Mouse (Mus musculus) right cerebral cortex, adult 18-20 months (tissue): ENCODE data around the gene Tmem121.
A peak's percentile ranks its signal among the peaks of the same experiment; 100 is the strongest.
"Not testable (repeated sequence)": the region's sequence is repeated elsewhere in the genome, so short reads cannot be mapped to it uniquely, and the experiment has no call there.

Experiments used
- DNase-seq: peaks from one replicate; pipeline ENCODE4 v3.0.0; 2022; ENCODE audit warnings: mixed read lengths

Gene Tmem121

GRCm38 (mm10) chr12:113221289-113221688, 35.6 kb downstream of the Tmem121 start:
- no peak for DNase-seq

DNA sequence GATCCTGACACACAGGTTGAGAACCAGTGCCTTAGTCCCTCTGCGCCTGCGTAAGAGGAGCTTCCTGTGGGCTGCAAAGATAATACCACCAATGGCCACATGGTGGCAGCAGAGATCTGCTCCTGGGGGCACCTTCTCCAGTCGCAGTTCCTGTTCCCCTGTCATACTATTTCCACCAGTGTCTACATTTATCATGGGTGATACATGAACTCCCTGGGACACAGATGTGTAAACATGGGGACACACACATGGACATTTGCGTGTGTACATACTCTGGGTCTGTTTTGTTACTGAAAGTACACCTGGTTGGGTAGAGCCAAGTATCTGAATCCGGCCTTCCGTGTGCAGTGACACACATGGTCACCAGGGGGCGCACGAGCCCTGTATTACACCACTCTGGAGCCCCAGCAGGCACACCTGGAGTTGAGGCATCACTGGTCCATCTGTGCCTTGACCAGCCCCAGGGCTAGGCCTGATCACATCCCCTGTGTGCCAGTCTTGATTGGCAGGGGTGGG, 36.4 kb downstream of the Tmem121 start:
- peak; percentile 85 for DNase-seq

DNA sequence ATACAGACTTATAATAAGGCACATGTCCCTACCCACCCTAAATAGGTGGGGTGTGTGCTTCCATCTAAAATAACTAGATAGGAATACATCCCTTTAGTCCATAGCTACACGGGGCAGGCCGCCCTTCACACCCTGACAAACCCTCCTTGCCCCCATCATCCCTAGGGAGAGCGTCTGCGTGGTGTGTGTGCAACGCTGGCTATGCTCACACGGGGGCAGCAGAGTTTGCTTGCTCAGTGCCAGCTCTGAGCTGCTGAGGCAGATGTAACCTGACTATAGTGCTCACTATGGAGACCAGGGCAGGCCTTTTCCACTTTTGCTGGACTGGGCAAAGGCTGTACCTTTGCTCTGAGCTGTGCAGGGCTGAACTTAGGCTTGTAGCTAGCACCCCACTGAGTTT, 37.0 kb downstream of the Tmem121 start:
- DNase-seq: peak; percentile 66

DNA sequence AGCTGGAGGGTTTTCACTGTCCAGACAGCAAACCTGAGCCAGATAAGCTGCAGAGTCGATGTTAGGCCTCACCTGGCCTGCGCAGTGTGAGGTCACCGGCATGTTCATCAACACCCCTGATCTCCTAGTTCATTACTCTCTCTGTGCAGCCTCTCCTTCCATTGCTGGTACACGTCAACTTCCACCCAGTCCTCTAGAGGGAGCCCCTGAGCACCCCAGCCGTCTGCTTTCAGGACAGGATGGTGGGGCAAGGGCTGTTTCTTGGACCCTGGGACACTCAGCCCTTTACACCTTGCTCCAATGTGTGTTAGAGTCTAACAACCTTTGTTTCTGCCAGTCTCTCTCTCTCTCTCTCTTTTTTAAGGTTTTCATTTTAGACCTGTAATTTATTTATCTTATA, 38.5 kb downstream of the Tmem121 start:
- DNase-seq: no peak

- DNase-seq: no peak
Observed at GRCm38 (mm10) chr12:113224687-113225091, 39.0 kb downstream of the Tmem121 start.

DNA sequence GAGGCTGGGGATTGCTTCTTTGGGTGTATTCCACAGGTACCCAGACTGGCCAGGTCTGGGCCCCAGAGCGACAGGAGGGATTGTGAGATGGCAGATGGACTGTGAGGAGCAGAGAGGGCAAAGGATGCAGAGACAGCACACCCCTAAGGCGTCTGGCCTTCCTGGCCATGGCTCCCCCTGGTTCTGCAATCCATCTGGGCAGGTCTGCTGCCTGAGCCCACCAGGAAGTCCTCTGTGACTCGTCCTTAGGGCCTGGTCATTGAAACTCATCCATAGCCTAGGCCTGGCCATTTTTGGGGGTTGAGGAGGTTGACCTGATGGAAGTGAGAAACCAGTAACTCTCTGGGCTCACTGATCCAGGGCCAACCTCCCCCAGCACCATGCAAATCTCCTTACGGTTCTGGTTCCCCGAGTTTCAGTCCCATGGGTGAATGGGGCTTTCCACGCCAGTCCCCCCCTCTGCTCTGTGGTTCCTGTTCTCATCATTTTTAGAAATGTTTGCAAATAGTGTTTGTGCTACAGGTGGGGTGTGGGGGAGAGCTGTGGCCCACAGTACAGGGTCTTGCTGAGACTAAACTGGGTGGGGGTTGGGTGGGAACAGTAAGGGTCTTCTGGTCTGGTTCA, 42.4 kb downstream of the Tmem121 start:
- no peak for DNase-seq

DNA sequence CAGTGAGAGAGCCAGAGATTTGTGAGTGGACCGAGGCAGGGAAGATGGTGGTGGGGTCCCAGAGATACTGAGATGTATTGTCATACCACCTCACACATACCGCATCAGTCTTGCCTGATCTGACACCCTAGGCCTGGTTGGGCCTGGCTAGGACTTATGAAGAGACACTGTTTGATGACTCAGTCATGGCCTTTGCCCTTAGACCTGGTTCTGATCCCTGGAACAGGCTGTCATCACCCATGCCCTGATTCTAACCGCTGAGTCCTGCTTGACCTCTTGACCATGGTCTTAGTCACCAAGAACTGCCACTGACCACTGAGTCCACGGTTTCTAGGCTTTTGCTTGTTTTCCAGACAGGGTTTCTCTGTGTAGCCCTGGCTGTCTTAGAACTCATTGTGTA, 45.0 kb downstream of the Tmem121 start:
- DNase-seq: no peak

DNA sequence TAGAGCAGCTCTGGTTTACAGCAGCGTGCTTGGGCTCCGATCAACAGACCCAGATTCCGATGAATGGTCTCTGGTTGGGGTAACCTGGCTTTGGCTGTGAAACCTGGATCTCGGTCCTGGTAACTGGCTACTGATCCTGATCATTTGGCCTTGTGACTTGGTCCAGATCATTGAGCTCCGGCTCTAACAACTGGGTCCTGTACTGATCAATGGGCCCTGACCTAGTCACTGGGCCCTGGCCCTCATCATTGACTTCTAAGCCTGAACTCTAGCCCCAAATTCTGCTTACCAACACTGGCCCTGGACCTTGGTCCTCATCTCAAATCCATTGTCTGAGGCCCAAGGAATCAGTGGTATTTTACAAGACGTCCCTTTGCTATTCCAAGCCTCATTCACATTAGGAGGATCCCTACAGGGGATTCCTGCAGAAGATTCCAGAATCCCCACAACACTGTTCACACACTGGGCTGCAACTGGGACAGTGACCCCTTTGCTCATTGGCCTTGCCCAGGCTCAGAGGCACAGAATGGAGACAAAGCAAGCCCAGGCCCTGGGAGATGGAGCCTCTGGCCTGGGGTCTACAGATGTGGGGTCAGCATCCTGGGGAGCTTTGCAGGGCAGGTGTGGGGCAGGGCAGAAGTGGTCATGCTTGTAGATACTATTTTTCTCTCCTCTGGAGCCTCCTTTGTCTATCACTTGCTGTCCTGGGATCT, 46.0 kb downstream of the Tmem121 start:
- not testable (repeated sequence) for DNase-seq

DNA sequence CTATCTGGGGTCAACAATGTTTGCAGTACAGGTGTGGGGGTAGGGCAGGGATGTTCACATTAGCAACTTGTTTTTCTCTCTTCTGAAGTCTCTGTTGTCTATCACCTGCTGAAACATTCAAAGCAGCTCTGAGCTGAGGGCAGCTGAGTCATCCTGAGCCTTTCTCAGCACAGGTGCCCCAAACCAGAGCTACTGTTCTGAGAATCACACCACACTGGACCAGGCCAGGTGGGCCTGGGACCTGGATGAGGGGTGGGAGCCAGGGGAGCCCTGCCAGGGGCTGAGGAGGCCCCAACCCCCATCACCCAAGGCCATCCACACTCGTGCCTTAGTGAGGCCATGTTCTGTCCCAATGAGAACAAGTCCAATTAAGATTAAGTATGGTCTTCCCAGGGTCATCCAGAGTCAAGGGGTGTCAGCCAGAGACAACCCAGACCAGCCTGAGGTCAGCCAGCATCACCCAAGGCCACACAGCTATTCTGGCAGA, 46.6 kb downstream of the Tmem121 start:
- not testable (repeated sequence) for DNase-seq
